Mouse (Mus musculus): ENCODE results near the gene Npcd.
"Not testable (repeated sequence)": the region's sequence is repeated elsewhere in the genome, so short reads cannot be mapped to it uniquely, and the experiment has no call there.

Npcd gene

DNA sequence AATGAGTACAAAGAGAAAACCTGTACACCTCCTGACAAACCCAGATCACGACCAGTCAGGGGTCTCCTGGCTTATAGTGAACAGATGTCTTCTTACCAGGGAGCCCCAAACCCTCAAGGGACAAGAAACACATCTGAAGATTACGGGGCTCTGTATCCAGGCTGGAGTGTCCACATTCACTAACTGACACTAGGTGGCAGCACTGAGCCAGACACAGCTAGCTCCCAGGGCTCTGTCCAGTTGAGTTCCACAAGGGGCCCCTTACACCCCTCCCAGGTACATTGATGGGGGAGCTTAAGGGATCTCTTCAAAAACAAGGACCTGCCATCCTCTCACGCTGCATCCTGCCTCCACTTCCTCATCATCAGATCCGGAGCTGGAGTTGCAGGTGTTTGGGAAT, 3.6 kb downstream of the Npcd start:
- peak; percentile 60 for DNase-seq (ENCODE audit: low spot score)

DNA sequence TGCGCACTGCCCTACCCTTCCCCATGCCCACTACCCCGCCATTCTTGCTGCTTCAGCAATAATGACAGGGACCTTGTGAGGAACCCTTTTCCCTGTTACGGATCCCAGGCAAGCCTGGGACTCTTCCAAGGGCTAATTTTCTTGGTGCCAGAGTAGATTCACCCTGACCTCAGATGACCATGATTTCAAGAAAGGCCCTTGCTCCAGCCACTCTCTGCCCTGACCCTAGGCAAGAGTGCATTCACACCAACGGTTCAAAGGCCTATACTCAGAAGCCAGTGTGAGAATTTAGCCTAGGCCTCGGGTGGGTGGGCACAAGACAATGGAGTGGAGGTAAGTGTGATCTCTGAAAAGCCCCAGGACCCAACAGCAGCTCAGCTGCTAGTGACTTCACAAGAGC, 4.6 kb downstream of the Npcd start:
- DNase-seq (ENCODE audit: low spot score): no peak

DNA sequence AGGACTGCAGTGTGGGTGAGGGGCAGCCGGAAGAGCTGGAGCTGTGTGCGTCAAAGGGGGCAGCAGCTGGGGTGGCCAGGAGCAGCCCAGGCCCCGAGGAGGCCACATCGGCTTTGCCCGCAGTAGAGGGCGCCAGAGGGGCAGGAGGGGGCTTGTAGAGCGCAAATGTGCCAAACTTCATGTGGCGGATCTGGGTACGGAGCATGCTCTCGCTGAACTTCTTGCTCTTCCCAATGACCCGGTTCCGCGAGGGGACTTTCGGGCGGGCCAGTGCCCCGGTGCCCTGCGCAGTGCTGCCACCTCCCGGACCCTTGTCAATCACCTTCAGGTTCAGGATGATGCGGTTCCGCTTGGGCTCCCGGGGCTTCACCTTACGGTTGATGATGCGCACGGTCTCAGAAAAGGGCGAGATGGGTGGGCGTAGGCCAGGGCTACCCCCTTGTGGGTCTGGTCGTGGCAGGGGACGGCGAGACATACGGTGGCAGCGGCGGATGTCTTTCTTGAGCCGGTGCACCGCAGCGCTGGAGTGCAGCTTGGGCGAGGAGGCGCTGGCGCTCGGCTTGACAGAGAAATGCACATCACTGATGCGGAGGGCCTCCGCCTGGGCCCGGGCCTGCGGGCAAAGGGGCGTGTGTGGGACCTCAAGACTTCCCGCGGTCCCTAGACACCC, 5.5 kb downstream of the Npcd start:
- DNase-seq (ENCODE audit: low spot score): peak; percentile 49

DNA sequence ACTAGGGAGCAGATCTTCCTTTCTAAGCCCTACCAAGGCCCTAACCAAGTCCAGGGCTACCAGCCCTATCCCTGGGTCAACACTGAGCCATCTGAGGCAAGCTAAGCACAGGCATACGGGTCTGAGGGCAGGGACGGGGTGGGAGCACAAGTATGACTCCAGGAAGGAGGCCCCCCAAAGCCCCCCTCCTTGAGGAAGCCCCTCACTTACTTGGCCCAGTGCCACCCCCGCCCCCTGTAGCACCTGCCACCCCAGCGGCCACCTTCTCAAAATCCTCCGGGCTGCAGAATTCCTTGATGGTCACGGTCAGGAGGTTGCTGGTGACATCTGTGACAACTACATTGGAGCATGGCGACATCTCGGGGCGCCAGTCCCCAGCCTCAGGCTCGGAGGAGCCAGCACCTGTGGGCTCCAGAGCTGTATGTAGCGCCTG, 6.2 kb downstream of the Npcd start:
- DNase-seq (ENCODE audit: low spot score): no peak

DNA sequence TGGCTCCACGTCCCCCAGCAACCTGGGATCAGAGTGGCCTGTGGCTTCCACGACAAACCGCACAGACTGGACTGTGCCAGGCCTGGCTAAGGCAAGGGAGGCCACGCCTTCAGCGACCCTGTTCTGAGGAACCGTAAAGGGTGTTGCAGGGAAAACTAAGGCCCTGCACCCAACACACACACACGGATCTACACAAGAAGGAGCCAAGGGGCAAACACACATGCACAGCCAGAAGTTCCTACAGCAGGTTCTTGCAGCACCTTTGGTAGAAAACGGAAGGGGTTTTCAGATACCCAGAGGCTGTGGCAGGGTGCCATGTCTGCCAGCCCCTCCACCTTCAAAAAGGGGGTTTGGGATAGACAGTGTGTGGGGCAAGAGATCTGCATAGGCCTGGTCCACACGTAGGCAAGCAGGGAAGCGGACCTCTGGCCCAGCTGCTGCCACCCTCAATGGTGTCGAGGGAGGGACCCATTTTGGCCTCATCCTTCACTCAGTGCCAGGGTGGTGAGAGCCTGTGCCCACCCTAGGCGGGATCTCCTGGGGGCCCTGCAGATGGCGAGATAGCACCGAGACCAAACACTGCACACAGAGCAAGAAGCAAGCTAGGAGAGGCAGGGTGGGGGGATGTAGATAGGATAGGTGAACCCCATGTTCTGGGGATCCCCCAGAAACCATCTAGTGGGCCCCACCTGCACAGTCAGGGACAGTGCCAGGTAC, 6.8 kb downstream of the Npcd start:
- no peak for DNase-seq (ENCODE audit: low spot score)

DNA sequence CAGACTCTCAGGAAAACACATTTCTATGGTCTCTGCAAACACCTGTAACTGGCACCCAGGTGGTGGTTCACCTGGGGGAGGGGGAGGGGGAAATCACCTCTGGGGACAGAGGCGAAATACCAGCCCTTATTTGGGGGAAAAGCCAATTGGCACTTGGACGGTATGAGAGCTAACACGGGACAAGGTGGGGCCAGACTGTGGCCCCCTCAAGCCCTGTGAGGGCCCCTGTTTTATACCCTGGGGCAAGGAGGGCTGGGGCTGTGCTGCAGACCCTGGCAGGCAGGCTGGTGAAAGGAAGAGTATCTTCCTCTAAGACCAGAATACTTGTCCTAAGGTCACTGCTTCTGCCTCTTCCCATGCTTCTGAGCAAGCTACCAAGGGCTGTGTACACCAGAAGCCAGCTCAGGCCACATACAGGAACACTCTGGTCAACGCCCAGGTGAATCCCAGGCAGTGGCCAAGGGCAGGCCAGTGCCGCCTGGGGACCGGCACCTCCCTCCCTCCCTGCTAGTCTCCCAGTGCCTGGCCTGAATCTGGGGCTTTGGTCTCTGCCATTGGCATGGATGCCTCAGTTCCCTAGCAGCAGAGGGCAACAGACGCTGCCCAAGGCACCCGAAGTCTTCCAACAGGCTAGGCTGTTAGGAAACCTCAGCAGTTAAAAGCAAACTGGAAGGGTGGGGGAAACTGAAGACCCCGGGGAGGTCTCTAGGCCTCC, 7.7 kb downstream of the Npcd start:
- DNase-seq (ENCODE audit: low spot score): no peak

DNA sequence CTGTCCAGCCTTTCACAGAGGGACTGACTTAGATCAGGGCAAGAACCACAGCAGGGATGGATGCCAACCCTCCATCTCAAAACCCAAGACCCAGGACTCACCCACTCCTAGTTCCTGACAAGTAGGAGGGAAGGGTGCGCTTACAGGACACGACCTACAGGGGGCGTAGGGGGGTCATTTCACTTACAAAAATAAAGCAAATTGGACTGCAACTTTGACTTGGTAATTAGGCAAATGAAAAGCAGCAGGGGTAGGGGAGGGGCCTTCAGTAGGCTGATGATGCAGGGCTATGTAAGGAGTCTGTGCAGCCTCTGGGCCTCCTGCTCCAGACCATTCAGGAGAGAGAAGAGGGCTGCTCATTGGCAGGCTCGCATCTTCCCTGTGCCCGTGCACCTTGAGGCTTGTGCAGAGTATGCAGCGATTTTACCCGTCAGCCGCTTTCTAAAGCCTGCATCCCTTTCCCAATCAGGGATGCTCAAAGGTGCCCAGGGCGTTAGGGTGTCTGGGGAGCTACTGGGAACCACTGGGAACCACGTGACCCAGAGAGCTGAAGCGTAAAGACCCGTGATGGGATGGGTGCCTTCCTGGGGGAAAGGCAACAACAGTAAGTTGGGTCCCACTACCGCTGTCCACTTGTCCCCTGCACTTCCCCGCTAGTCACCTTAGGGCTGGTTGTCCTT, 8.8 kb downstream of the Npcd start:
- DNase-seq (ENCODE audit: low spot score): no peak

DNA sequence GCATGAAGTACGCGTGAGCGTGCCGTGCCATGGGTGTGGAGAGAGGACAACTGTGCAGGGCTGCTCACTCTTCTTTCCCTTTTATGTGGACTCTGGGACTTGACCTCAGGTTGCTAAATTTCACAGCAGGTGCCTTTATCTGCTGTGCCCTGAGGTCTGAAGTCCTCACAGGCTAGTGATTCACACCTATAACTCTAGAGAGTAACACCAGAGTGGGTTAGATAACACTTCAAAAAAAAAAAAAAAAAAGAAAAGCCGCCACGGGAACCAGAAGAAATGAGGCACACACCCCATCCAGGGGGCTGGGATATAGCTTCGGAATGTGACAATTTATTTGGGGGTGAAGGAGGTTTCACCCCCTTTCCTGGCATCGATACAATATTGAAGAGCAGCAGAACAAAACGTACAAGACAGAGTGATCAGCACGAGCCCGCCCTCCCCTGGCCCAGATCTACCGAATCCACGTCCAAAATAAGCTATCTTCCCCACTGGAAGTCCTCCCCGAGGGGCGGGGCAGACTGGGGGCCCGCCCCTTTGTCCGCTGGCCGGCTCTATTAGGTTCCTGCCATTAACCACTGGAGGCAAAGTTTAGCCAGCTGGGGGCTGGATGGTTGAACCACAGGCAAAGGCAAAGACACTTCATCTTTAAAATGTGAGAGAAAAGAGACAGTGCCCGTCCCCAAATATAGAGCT, 10.3 kb downstream of the Npcd start:
- DNase-seq (ENCODE audit: low spot score): peak; percentile 66

DNA sequence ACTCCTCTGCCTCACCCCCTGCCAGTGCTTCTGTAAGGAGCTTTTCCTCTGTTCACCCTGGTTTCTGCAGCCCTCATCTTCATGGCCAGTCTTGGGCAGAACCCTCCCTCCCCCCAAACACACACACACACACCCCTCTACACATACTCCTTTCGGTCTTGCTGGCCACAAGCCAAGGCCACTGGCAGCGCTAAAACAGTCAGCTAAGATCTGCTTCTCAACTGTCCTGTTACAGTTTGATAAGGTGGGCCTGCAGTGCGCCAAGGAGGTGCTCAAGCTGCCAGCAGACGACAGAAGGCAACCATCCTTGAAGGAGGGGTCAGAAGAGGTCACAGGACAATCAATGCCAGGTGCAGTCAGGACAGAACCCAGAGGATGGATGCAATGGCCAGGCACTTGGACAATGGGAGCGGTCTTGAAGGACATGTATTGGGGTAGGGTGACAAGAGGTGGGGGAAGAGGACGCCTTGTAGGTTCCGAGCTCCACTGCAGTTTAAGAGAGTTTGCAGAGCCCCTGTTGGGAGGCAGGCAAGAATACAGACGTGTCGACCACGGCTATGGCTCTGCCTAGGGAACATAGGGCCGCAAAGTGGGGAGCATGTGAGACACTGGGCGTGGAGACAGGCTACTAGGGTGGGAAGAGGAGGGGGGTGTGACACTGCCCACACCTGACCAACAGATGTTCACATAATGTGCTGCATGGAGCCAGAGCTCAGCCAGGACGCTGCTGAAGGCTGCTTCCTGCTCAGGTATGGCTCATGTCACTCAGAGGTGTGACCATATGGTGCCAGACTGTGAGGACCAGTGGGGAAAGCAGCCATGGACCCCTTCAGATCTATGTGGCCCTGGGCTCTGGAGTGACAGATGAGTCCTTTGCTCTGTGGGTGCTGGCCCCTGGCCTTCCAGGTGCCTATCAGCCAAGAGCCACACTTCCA, 11.5 kb downstream of the Npcd start:
- DNase-seq (ENCODE audit: low spot score): peak; percentile 71

DNA sequence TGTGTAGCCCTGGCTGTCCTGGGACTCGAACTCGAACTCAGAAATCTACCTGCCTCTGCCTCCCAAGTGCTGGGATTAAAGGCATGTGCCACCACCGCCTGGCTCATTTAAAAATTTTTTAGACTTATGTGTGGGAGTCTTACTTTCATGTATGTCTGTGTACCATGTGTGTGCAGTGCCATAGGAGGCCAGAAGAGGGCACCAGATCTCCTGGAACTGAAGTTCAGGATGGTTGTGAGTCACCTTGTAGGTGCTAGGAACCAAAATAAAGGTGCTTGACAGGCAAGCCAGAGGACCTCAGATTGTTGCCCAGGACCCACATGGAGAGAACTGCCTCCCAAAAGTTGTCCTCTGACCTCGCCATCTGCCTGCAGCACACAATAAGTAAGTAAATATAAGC, 15.7 kb downstream of the Npcd start:
- no peak for DNase-seq (ENCODE audit: low spot score)

DNA sequence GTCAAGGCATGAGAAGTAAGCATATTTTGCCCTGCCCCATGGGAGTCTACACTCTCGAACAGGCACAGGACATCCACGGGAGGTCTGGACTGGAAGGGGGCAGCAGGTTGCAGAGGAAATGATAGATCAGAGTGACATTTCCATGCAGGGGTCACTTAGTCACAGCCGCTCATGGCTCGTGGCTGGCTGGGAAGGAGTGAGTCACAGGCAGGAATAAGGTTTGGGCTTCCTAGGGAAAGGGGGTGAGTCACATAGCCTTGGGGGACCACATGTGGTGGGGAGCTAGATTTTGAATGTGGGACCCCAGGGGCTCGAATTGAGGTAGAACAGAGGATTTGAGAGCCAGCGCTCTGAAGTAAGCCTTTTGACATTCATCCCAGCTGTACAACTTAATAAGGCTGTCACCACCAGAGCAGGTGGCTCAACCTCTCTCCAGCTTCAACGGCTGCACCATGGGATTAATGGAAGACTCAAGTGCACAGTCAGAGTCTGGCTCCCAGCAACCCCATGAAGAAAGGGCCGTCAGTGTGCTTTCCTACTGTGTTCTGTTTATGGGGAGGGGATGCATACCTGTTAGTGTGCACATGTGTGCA, 20.3 kb downstream of the Npcd start:
- no peak for DNase-seq (ENCODE audit: low spot score)

DNA sequence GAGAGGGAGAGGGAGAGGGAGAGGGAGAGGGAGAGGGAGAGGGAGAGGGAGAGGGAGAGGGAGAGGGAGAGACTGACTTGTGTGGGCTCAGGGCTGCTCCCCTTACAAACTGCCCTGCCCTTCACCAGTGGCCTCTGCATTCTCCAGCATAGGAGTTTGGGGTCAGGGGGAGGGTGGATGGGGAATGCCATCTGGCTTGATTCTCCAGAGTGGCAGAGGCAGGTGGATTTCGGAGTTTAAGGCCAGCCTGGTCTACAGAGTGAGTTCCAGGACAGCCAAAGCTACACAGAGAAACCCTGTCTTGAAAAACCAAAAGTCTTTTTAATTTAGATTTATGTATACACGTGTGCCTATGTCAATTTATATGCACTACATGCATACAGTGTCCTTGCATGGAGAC, 21.2 kb downstream of the Npcd start:
- not testable (repeated sequence) for DNase-seq (ENCODE audit: low spot score)

DNA sequence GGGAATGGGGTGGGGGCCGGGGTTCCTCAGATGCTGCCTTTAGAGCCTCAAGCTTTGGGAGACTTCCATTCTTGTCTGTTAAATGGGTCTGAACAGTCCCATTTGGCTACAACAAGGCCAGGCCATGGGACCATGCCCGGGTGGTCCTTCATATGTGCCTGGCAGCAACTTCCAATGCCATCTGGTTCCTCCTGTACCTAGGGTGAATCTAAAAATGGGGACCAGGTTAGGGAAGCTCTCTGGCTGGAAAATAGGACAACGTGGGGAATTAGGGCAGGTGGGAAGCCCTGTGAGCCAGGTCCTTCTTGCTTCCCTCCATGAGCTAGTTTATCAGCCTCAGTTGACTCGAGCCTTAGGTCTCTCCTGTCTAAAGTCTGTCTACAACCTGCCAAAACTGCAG, 23.0 kb downstream of the Npcd start:
- DNase-seq (ENCODE audit: low spot score): no peak

DNA sequence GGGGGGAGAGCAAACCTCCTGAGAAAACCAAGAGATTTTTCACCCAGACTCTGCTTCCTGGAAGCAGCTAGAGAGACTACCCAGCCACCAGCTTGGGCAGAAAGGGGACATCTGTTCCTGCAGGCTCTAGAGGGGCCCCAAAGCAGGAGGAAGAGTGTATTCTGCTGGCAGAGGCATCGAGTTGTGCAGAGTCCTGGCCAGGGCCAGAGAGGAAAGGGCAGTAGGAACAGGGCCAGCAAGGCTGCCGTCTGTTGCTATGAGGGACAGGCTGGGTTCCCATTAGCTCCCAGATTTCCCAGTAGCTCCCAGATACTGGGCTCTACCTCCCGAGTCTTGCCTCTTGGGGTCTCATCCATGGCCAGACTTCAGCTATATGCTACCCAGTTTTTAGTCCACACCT, 24.0 kb downstream of the Npcd start:
- DNase-seq (ENCODE audit: low spot score): no peak

DNA sequence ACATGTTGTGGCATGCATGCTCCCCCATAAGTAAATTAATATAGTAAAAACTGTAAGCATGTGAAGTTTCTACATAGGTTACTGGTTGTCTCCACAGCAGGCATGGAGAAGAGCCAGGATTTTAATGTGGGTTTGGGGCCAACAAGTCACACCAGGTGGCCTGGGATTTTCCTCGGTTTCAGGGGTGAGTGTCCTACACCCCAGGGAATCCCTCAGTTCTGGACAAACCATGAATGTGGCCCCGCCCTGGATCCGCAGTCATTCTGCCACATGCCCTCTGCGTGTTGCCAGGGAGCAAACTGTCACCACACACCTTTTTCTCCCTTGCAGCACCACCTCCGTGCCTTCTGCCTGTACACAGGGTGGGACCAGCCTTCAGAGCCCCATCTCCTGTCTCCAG, 25.4 kb downstream of the Npcd start:
- DNase-seq (ENCODE audit: low spot score): no peak

DNA sequence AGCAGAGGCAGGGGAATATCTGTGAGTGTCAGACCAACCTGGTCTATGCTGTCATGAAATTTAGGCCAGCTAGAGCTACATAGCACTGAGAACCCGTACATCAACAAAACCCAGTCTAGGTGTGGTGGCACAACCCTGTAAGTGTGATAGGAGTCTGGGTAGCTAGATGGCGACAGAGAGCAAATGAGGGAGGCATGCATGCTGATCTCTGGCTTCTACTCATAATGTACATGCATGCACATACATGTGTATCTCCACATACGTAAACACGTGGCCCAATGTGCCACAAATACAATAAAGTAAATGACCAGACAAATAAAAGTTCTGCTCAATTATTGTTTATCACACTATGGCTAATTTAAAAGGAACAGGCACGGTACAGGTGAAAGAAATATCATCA, 25.9 kb downstream of the Npcd start:
- DNase-seq (ENCODE audit: low spot score): no peak

DNA sequence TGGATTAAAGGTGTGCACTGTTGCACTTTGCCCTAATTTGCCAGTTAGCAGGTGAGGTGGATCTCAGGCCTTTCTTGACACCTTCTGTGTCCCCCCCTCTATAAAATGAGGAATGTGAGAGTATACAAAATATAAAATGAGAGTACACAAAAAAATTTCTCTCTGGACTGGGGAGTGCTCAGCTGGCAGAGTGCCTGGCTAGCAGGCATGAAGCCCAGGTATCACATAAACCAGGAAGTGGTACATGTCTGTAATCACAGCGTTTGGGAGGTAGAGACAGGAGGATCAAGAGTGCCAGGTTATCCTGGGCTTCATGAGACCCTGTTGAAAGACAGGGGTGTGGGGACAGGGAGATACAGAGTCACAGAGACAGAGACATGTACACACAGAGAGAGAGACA, 27.0 kb downstream of the Npcd start:
- no peak for DNase-seq (ENCODE audit: low spot score)

DNA sequence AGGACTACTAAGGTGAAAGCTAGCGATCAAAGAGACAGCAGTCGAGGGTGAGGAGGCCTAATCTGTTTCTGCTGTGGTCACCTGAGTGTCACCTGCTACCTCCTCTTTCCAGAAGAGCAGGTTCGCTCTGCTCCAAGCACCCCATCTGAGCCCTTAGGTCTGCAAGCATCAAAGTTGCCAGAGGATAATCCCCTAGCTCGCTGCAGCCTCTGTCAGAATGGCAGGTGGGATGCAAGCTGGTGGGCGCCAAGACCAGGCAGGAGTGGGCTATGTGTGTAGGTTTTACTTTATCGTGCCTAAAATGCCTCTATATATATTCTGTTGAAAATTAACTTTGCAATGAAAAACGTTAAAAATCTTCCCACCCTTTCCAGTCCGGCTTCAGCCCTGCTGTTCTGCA, 28.8 kb downstream of the Npcd start:
- no peak for DNase-seq (ENCODE audit: low spot score)

DNA sequence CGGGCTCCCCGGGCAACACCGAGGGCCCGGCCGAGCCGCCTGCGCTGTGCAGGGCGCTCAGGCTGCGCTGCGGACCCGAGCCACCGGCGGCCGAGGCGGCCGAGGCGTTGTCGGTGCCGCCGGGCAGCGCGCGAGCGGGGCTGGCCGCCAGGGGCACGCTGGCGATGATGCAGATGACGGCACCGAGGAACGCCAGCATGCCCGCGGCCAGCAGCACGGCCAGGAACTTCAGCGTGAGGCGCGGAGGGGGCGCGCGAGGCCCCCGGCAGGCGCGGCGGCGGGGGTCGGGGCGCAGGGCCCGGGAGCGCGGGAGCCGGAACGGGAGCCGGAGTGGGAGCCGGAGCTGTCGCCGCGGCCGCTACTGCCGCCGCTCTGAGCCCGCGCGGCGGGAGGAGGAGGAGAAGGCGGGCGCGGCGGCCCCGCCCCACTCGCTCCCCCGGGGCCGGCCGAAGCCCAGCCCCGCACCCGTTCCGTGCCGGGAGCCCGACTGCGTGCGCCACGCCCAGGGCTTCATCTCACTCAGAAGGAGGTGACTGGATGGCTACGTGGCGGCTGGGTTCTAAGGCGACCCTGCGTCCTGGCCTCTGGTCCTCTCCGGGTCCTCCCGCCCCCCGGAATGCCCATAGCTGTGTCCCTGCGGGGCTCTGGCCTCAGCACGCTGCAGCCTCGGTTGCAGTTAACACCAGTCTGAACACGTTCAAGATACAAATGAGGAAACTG, 29.5 kb downstream of the Npcd start, which contains the start of gene Nptxr:
Gene Nptxr, minus strand, starts transcription at position 415 of the 720 bp plus-strand sequence.
- DNase-seq (ENCODE audit: low spot score): peak; percentile 64
